Mouse (Mus musculus) retina, adult 2 months (tissue): ENCODE measurements around the gene Cadm4.

Experiments
- DNase-seq: peaks from one replicate; pipeline ENCODE4 v3.0.0-alpha.2; 2012; ENCODE audit warnings: low read depth, low spot score

Cadm4 gene

GRCm38 (mm10) chr7:24481474-24482207 is at the start of gene Cadm4:
Gene Cadm4 (plus strand): TSS chr7:24482023.
- no peak for DNase-seq

DNA sequence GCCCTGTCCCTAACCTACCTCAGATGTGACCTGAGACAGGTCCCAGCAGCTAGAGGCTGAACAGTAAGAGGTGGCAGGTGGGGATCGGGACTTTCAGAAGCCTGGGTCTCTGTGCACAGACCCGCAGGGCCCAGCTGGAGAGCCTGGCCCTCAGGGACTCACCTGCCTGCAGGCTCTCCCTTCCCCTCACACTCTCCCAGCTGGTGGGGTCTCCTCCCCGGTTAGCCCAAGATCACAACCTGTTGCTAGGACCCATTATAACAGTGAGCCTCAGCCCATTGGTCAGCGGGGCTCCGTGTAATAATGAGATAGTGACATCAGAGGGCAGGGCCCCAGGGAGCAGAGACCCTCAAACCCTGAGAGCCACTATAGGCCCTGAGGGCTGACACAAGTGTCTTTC is 46.5 kb upstream of the Cadm4 start:
- no peak for DNase-seq

DNA sequence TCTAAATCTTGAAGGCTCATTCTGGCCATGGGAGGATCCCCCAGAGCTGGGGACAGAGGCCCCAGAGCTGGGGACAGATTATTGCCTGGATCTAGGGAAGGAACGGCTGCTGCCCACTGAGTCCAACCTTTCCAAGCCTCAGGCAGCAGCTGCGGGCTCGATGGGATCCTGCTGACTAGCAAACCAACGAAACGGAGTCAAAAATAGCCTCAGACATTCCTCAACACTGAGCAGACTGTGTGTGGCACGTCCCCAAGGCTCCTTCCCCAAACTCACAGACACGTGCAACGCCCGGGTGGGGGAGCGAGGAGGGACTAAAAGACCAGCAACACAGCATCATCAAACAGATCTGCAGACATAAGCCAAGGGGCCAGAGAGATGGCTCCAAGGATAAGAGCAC is 43.8 kb upstream of the Cadm4 start:
- DNase-seq, result no peak

DNA sequence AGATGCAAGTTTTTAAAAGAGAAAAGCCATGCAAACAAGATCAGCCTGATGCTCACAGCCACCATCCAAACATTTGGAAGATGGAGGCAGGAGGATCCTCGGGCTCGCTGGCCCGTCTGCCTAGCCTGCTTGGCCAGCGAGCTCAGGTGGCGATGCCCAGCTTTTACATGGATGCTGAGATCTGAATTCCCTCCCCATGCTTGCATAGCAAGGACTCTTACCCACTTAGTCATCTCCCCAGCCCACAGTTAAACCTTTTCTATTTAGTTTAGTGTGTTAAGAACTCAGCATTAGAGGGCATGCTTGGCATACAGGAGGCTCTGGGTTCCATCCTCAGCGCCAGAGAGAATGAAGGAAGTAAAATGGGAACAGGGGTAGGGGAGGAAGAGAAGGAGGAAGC is 42.6 kb upstream of the Cadm4 start:
- no peak for DNase-seq

DNA sequence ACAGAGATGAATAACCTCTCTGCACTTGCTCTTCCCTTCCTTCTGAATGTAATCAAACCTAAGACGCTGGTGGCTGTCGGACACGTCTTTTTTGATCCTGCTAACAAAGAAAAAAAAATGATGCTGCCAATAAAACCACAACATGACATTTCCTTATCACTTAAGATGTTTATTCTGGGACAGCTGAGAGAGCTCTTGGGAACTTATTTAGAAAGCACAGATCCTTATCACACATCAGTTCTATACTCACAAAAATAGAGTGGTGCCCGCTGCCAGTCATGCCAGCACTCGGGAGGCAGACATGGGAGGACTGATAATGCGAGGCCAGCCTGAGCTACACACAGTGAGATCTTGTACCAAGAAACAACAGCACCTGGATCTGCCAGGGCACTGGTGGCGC is 41.9 kb upstream of the Cadm4 start:
- no peak for DNase-seq

- DNase-seq, result no peak
Observed at GRCm38 (mm10) chr7:24441785-24442184, 40.0 kb upstream of the Cadm4 start.

- DNase-seq, result no peak
Observed at GRCm38 (mm10) chr7:24442313-24442712, 39.5 kb upstream of the Cadm4 start.

DNA sequence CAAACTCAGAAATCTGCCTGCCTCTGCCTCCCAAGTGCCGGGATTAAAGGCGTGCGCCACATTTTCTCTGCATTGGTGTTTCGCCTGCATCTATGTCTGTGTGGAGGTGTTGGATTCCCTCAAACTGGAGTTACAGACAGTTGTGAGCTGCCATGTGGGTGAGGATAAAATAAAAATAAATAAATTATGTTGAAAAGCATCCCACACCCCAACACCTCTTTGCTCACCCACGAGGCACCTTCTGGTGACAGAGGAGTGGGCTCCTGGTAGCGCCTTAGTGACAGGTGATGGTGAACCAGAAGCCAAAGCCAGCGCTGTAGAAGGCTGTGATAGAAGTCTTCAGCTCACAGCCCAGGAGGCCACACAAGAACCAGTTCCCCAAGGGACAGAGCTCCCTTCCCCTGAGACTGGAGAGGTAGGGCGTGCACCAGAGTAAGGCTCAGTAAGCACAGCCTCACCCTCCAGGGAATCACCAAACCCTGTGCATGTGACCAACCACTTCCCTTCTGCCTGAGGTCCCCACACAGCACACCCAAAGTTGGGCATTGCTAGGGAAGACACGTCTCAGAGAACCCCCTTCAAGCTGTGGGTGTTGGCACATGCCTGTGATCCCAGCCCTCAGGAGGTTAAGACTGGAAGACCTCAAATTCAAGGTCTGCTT is 36.4 kb upstream of the Cadm4 start:
- DNase-seq, result no peak

DNA sequence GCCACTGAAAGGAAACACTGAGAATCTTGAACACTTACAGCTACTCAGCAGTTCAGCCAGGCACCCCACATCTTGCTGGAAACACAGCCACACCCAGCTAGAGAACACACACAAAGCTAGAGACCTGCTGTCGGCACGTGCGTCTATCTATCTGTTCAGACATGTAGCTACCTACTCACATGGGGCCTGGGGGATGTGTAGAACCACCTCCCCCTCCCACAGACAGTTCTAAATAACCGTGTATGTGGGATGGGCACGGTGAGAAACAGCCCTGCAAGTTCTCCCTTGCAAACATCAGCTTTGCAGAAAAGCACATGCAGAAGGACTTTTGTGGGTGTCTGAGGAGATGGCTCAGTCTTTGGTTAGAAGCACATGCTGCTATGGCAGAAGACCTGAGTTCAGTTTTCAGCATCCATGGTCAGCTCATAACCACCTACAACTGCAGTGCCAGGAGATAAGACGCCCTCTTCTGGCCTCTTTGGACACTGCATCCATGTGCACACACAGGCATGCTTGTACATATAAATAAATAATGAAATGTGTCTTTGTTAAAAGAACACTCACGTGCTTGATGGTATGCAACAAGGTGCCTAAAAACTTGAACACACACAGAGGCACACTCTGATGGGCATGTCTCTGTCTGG is 35.0 kb upstream of the Cadm4 start:
- no peak for DNase-seq

DNA sequence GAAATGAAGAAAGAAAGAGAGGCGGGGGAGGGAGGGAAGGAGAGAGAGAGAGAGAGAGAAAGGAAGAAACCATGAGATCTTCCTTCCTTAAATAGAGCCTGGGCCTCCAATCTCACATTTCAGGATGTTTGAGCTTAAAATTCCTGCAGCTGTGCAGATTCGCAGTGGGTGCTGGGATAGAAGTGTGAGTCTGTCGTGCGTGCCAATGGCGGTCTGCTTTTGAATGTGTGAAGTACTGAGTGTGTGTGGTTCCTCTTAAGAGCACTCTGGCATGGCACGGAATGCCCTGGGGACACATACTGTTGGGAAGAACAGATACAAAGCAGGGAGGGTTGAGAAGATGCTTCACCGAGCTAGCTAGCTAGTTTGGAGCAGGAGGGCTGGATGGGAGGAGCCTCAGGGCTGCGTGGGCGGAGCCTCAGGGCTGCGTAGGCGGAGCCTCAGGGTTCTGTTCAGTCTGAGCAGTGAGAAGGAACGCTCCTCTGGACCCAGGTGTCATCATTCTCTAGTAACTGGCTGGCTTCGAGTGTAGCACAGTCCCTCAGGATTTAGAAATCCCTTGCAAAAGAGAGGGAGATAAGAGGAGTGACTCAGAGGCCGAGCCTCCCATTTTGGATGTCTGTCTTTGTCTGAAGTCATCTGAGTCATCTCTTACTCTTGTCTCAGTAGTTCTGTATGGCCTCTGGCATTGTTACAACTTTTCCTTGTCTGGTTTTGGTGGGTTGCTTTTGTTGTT is 32.9 kb upstream of the Cadm4 start:
- no peak for DNase-seq

GRCm38 (mm10) chr7:24450585-24451017 is 31.2 kb upstream of the Cadm4 start:
- no peak for DNase-seq

- no peak for DNase-seq
Observed at GRCm38 (mm10) chr7:24451855-24452311, 29.9 kb upstream of the Cadm4 start, which contains the start of gene Irgc1. Gene Irgc1 (minus strand): TSS chr7:24452297.

GRCm38 (mm10) chr7:24454199-24454598 is 27.6 kb upstream of the Cadm4 start:
- no peak for DNase-seq

DNA sequence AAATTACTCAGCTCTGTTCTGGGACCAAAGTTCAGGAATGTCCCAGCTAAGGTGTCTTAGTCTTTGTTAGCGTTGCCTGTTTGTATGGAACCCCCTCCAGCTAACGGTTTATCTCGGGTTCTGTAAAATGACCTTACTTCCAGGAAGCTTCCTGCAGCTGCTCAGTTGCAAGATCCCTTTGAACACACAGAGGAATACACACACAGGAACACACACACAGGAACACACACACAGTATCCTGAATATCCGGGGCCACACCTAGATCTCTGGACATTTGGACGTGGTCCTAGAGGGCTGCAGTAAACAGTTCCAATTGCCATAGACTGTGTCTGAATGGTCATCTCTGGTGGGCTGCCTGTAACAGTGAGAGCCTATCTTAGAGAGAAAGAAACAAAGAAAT is 26.1 kb upstream of the Cadm4 start:
- DNase-seq, result no peak

DNA sequence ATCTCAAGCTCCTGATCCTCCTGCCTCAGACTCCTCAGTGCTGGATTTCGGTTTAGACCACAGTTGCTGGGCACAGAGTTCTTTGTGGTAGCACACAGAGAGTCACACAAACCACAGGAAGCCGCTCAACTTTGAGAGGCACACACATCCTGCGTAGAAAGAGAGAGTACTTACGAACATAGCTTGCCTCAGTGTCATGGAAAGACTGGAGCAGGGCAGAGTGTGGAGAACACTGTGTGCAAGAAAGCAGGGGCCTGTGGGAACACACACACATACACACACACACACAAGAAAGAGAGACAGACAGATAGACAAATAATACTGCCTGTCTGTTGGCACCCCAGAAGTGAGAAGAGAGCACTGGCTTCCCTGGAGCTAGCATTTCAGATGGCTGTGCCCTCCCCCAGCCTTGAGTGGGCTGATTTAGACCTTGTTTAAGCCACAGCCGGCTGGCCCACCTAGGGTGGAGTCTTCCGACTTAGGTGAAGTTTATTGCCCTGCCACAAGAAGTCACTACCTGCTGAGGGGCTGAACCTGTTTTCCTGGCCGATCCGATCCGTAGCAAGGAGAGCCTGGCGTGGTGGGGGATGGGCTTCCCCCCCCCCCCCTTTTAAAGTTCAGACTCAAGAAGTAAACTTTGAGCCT is 24.0 kb upstream of the Cadm4 start:
- no peak for DNase-seq

DNA sequence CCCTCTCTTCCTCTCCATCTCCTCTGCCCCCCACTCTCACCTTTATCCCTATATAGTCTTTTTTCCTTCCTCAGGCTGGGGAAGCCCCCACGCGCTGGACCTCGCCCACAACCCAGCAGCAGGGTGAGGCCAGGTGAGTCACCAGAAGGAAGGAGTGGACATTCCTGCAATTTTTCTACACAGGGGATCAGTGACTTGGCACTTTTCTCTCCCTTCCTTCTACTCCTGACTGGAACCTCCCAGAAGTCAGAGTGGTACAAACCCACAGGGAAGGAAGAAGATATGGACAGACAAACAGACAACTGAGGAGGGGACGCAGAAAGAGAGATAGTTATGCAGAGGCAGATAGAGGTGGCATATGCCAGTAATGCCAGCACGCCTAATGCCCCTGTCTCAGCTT is 22.4 kb upstream of the Cadm4 start:
- DNase-seq, result no peak

DNA sequence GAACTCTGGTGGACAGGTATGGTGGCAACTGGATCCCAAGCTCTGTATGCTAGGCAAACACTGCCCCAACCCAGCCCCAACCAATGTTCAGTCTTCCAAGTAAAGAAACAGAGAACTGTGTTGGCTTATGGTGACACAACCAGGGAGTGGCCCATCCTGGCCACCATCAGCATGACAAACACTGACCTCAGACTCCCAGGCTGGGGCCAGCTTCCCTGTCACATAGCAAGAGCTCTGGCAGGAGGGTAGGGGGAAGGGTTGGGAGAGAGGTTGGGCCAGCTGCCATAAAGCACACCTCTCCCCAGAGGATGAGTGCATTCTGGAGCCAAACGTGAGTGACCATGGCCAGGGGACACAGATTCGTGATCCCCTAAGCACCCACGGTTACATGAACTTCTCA is 22.0 kb upstream of the Cadm4 start:
- DNase-seq, result no peak

- no peak for DNase-seq
Observed at GRCm38 (mm10) chr7:24461376-24462051, 20.3 kb upstream of the Cadm4 start.

- no peak for DNase-seq
Observed at GRCm38 (mm10) chr7:24462388-24463319, 19.2 kb upstream of the Cadm4 start, which contains the start of gene Plaur. Gene Plaur (plus strand): TSS chr7:24462484.

DNA sequence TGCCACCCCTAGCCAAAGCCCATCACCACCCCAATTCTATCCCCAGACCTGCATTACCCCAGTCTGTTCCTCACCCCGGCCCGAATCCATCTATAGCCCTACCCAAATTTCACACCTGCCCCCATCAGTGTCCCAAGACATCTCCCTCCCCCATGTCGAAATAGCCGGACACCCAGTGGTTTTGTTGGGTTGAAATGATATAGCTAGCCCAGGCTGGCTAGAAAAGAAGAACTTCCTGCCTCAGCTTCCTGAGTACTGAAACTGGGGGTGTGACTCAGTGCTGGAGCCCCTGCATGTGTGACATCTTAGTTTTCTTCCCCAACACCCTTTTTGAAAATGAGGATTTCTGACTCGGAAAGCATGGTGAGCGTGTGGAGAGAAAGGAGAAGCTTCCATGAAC is 15.0 kb upstream of the Cadm4 start:
- no peak for DNase-seq
